Mouse (Mus musculus): ENCODE results near the gene Fgd5. TPM values are rescaled to one million over a fixed set of nuclear protein-coding genes. Genes with fewer than 3 reads are reported as not detected.
A peak's percentile ranks its signal among the peaks of the same experiment; 100 is the strongest.

Gene Fgd5
- total RNA-seq, 4 experiments from 2014 or later = 4.0 to 6.0 (median 5.4) TPM

DNA sequence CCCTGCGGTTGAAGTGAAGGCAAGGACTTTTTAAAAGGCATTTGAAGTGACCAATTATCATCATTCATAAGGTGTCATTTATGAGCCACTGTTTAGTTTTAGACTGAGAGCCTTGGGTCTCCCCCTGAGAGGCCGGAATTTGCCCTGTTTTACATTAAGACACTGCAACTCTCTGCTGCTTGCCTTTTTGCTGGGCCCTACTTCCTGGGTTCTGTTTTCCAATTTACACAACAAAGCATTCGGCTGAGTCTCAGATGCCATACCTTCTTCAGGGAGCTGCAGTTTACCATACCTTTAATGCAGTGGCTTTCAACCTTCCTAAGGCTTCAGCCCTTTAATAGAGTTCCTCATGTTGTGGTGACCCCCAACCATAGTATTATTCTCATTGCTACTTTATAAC is 26.1 kb downstream of the Fgd5 start:
- no peak for DNase-seq (ENCODE audit: low spot score in 2 of 2)

DNA sequence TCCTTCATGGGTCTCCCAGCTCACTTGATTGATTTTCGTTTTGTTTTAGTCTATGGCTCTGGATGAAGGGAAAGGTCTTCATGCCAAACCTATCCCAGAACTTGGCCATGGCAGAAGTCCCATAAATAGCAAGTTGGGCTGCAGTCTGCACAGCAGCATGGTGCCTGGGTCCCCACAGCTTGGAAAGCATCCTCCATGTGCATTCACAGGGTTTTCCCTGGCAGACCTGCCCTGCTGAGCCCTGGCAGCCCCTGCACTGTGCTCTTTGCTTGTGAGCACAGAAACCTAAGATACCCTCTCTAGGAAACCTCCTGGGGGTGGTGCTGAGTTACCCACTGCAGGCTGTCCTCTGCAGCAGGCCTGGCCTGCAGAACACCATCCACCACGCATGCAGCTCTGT is 32.2 kb downstream of the Fgd5 start:
- DNase-seq (ENCODE audit: low spot score in 2 of 2) = no peak

DNA sequence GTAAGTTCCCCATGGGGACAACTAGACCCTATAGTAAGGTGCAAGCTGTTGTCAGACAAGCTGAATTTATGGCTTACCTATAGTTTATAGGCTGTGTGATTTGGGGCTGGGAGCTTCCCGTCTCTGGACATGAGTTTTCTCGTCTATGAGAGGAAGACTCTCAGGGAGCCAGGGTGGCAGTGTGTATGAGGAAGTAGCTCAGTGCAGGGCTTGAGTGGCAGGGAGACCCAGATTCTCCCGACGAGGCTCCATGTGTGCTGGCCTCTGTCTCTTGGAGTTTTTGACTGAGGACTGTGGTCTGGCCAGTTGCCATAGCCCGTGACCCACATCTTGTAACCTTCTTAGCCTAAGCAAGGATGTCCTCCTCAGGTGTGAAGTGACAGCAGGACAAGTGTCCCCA is 33.7 kb downstream of the Fgd5 start:
- DNase-seq (ENCODE audit: low spot score in 2 of 2) = no peak

DNA sequence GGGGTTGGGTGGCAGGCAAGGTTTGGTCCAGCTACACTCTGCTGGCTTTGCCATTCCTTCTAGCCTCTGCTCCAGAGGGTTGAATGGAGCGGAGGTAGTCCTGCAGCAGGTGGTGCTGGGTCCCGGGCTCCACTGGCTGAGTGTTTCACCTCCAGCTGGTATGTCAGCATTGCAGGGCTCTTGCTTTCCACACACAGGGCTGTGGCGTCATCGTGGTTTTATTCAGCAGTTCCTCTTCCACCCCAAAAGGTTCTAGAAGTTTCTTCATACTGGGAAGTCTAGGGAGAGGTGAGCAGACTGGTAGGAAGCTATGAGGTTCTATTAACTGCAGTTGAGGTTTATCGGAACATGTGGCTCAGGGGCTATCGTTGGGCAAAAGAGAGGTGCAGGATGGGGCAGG is 34.4 kb downstream of the Fgd5 start:
- DNase-seq (ENCODE audit: low spot score in 2 of 2) = no peak

DNA sequence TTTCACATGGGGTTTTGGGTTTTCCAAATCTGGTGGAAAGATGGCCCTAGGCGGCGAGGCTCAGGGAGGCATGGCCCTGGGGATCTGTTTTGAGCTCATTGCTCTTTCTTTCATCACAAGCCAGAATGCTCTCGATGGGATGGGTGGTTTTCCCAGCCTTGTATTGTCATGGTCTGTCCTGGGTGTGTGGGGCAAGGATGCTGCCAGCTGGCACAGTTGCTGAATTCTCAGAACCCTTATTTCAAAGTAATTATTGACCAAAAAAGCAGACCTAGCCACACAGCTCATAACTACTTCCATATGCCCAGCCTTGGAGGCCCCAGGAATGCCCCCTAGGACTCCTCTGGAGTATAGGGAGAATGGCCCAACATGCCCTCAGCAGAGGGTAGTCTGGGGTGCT is 34.9 kb downstream of the Fgd5 start:
- no peak for DNase-seq (ENCODE audit: low spot score in 2 of 2)

DNA sequence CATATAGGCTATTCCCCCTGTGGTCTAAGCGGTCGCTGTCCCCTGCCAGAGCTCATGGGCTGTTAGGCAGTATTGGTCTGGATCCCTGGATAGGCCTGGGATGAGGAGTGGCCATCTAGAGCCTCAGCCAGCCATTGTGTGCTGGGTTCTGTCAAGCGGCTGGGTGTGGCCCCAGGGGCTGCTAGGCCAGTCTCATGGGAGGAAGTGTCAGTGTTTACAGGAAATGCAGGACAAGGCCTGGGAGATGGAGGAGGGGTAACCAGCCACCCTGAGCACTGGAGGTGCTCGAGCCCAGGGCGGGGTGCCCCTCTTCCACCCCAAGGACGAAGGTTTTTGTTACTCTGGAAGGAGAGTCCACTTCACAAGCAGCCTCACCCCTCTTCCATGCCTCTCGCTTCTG is 36.3 kb downstream of the Fgd5 start:
- no peak for DNase-seq (ENCODE audit: low spot score in 2 of 2)

DNA sequence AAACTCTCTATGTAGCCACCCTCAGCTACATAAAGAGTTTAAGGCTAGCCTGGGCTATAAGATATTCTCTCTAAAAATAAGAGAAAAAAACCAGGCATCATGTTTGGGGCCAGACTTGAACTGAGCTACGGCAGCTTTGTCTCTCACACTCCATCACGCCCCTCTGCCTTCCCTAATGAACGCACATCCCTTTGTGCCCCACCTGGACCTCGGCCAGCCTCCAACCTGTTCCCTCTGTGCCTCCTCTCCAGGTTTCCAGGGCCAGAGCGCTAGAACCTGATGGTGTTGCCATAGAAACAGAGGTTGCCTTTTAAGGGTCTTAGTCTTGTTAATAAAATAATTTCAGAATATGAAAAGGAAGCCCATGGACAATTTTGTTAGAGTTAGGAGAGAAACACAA is 37.2 kb downstream of the Fgd5 start:
- DNase-seq (ENCODE audit: low spot score in 2 of 2) = no peak

DNA sequence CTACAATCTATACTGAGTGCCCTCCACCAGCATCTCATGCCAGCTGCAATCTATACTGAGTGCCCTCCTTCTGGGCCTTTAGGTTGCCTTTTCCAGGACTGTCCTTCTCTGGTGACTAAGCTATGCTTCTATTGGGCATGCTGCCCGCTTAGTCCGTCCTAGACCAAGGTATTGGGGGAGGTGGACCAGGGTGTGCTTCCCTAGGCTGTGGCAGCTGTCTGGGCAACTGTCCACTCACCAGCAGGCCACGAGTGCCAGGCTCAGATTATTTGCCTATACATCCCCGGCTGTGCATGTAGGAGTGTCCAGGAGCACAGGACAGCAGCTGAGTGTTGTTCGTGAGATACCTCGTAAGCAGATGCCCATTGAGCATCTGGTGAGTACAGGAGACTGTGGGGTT is 38.1 kb downstream of the Fgd5 start:
- DNase-seq (ENCODE audit: low spot score in 2 of 2) = no peak

DNA sequence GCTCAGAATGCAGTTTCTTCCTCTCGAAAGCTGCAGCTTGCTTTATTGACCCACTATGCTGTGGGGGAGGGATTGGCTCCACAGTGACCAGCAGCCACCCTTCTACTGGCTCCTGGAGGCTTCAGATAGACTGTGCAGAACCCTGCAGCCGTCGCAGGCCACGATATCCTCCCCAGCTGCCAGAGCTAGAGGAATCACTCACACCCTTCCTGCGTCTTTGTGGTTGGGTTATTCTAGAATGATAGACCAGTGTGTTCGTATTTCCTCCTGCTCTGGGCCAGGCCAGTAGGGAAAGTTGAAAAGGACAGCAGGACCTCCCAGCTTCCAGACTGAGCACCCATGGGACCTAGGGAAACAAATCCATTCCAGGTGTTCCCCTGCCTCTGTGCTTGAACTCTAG is 39.7 kb downstream of the Fgd5 start:
- no peak for DNase-seq (ENCODE audit: low spot score in 2 of 2)

DNA sequence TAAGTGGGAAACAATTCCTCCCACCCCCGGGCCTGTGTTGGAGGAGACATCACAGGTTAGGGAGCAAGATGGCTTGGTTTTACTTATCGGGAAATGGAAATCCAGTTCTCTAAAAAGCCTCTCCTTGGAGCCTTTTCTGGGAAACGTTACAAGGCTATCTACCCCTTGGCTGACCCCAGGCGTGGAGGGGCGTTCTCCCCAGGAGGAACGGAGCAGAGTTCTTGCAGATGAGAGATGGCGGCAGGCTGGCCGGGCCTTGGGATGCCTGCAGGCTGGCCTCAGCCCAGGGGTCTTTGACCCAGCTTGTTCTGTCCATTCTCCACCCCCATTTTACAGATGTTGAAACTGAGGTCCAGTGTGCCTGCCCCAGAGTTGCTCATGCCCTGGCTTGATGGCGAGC is 42.4 kb downstream of the Fgd5 start:
- no peak for DNase-seq (ENCODE audit: low spot score in 2 of 2)

DNA sequence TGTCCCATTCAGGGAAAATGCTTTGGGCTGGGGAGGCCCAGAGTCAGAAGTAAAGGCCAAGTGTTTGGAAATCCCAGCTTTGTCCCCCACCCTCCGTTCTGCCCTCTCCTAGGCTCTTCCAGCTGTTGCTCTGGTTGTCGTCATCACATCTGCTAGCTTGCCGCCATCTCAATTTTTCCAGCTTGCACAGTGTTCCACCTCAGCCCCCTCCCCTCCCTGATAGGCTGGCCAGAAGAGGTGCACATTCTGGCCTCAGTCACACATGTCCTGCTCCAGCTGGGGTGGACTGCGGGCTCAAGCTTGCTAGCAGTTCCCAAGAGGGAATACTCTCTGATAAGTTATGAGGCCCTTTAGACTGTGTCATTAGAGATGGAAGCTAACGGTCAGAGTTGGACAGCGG is 42.8 kb downstream of the Fgd5 start:
- no peak for DNase-seq (ENCODE audit: low spot score in 2 of 2)

DNA sequence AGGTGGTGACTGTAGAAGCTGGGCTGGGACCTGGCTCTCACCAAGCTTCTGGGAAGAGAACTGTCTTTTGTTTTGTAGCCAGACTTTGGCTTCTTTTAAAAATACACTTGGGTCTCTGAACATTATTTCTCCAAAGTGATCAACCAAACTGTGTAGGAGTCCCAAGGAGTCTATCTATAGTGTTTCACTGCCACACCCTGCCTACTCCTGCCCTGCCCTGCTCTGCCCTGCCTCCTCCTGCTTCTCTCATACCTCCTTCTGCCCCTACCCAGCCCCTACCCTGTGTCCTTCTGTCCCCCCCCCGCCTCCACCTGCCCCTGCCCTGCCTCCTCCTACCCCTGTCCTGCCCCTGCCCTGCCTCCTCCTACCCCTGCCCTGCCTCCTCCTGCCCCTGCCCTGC is 46.6 kb downstream of the Fgd5 start:
- DNase-seq (ENCODE audit: low spot score in 2 of 2) = no peak

DNA sequence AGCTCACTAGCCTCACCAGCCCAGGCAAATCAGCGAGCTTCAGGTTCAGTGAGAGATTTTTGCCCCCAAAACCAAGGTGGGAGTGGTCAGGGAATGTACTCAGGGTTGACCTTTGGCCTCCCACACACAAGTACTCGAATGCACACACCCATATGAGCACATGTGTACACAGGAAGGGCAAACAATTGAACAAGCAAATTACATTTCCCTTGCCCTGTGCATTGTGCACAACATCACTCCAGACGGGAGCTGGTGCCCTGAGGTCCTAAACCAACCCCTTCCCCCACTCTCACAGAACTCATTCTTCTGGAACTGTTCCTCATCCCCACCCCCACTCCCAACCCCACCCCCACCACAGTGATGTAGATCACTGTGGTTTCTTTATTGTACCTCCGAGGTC is 48.7 kb downstream of the Fgd5 start:
- no peak for DNase-seq (ENCODE audit: low spot score in 2 of 2)

DNA sequence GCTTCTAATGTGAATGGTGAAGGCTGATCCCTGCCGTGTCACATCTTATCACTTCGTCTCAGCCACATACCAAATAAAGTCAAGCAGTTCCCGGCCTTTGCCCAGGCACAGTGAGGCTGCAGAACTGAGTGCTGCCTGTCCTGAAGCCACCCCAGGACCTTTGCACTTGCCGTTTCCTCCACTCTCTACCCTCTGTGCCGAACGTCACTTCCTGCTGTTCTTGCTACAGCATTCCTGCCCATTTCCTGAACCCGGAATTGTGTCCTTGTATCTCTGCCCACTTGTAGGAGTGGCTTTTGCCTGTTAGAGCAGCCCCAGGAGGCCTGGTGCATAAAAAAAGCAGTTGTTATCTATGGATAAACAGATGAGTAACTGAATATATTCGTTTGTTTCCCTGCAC is 52.0 kb downstream of the Fgd5 start:
- DNase-seq (ENCODE audit: low spot score in 2 of 2) = no peak

DNA sequence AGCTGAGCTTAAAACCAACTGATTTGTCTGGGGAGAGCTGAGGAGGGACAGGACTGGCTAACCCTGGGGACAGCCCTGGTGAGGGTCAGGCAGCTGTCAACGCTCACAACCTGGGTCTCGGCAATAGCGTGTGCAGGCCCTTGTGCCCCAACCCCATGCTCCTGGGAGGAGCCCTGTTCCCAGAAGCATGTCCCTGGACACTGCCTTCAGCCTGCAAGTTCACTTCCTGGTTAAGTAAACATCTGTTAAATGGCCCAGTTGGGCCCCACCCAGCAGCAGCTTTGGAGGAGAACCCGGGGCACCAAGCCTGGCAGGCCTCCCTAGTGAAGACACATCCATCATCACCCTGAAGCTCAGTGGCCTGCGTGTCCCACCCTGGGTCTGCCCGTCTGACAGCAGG is 56.0 kb downstream of the Fgd5 start:
- no peak for DNase-seq (ENCODE audit: low spot score in 2 of 2)

DNA sequence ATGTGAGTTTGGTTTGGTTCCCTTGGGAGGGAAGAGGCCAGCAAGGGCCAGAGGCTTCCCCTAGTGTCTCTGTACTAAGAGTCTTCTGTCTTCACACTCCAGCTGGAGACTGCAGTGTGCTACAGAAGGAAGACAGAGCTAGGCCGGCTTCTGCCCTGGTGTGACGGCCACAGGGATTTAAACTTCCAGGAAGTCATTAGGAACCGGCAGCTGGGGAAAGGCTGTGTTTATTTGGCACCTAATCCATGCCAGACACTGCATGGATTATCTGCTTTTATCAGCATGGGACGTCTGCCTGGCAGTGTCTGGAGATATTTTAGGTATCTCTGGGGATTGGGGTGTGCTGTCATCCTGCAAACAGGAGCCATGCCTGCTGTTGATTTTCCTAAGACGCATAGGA is 57.7 kb downstream of the Fgd5 start:
- DNase-seq (ENCODE audit: low spot score in 2 of 2) = no peak

DNA sequence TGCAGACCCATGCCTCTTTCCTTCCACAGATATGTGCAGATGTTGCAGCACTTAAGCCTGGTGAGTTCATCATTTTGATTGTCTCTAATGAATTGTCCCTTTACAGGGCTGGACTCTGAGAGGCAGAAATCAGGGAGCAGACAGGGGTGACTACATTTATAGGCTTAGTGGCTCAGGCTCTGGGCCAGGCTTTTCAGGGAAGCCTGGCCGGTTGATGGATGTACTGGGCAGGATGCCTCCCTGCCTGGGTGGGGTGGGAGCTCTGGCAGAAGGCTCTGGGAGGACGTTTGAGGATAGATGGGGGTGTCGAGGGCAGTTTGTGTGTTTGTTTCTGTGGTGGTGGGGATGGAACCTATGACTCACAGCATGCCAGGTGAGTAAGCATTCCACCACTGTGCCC is 59.5 kb downstream of the Fgd5 start:
- DNase-seq (ENCODE audit: low spot score in 2 of 2) = no peak

DNA sequence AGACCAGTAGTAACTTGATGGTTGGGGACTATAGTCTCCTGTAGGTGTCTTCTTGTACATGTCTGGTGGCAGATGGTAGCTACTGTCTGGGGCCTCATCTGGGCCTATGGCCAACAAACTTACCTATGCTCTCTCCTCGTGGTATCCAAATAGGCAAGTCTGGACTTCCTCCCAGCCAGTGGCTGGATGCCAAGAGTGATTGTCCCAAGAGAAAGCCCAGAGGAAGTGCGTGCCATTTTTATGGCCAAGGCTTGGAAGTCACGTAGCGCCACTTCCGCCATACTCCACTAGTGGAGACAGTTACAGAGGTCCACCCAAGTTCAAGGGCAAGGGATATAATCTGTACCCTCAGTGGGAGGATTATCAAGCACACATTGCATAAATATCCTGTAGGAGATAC is 62.6 kb downstream of the Fgd5 start:
- DNase-seq (ENCODE audit: low spot score in 2 of 2) = no peak

DNA sequence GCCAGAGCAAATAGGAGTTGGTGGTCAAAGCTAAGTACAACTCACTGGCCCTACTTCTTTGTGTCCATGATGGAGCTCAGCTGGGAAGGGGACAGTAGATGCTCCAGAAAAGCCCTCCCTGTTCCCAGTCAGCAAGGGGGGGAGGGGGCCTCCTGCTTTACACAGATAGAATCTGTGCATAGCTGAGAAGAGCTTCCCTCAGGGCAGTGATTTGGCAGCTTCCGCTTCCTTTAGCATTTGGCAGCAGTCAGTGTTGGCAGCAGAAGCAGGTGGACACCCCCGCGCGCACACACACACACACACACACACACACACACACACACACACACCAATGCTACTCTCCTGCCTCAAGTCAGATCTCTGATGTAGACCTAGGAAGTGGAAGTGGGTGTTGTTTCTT is 63.4 kb downstream of the Fgd5 start:
- DNase-seq (ENCODE audit: low spot score in 2 of 2) = no peak

DNA sequence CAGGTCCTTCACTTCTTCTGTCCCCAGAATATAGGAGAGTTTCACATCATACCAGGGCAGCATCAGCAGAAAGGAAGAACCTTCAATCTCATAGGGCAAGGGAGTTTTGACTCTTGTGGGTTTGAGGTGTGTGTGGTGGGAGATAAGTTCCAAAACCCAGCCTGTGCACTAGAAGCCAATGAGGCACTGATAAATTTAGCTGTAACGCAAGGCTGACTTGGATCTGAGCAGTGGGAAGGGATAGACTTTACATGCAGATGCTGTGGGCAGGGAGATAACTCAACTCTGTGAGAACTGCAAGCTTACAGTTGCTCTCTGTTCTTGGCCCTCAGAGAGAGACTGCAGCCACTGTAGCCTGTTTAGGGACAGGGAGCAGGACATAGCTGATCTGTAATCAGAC is 64.2 kb downstream of the Fgd5 start:
- DNase-seq (ENCODE audit: low spot score in 2 of 2) = no peak

DNA sequence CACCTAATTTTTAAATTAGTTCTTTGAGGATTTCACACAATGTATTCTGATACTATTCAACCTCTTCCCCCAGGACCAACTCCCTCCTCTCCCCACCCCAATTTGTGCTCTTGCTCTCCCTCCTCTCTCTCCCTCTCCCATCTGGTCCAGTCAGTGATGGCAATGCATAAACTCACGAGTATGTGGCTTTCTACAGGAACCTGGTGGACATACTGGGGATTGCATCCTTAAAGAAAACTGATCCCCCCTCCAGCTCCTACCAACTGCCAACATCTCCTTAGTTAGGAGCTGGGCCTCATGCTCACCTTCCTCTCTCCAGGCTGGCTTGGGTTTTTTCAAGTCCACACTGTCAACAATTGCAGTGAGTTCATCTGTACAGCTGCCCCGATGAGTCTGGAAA is 79.1 kb downstream of the Fgd5 start:
- DNase-seq (ENCODE audit: low spot score in 2 of 2) = no peak

DNA sequence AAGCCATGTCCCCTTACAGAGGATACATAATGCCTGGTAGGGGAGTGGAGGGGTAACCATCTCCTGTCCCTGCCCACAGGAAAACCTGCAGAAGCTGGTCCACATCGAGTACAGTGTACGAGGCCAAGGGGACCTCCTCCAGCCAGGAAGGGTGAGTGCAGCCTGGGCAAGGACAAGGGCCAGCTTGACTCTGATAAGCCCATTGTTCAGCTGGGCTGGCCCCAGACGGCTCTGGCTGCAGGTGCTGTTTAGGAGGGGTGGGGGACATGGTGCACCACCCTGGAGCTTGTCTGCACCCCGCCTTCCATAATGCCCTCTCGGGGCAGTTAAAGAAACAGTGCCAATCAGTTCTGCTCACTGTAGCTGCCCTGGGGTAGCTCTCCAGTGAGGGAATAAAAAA is 83.0 kb downstream of the Fgd5 start:
- DNase-seq (ENCODE audit: low spot score in 2 of 2) = no peak

DNA sequence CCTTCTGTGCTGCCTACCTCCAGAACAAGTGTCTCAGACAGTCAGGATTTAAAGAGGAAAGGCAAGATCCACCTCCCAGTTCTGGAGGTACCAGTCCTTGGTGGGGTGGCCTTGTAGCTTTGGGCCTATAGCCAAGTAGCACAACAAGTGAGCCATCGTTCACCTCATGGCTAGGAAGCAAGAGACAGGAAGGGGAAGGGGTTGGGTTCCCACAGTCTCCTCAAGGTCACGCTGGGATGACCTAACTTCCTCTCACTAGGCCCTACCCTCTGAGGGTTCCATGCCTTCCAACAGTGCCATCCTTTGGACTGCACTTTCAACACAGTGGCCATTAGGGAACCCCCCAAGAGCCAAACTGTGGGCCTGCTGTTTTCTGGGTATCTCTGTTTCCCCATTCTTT is 84.8 kb downstream of the Fgd5 start:
- no peak for DNase-seq (ENCODE audit: low spot score in 2 of 2)

DNA sequence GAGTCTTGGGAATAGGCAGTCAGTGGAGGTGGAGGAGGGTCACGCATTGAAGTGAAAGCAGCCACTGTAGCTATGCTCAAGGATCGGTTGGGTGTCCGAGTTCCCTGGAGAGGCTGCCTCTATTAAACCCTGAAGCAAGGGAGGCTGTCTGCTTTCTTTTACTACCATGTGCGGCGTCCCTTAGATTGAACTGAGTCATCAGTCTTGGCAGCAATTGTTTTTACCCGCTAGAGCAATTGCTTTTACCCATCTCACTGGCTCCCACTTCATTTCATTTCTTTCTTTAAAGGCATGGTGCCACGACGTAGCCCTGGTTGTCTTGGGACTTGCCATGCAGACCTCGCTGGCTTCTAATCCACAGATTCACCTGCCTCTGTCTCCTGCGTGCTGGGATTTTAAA is 85.4 kb downstream of the Fgd5 start:
- peak in 1 of 2 experiments; percentile 15 for DNase-seq (ENCODE audit: low spot score in 2 of 2)

All from layer of hippocampus, adult 8-10 months (tissue).